Mouse (Mus musculus): ENCODE results near the gene Syne2. TPM values are rescaled to one million over a fixed set of nuclear protein-coding genes. Genes with fewer than 3 reads are reported as not detected.

The Syne2 gene
- polyA plus RNA-seq, 1 experiment from 2014 or later = 84.3 TPM

GRCm38 (mm10) chr12:75886946-75887345 is 69.0 kb downstream of the Syne2 start:
- peaks cover 92% of the 10 kb centered on the region for H3K36me3 ChIP-seq
- no peak for DNase-seq (ENCODE audit: low spot score)
- H3K4me1 ChIP-seq (replicated peaks) = no peaks in the 10 kb centered on the region
- no peak overlapping the region for H3K4me3 ChIP-seq
- no peak overlapping the region for H3K27ac ChIP-seq
- no peaks in the 10 kb centered on the region for H3K27me3 ChIP-seq (ENCODE audit: insufficient read depth, poor library complexity, severe bottlenecking)
- 90% methylated on average over 2 of the region's 2 CpGs for WGBS
- no peaks in the 10 kb centered on the region for H3K9me3 ChIP-seq

GRCm38 (mm10) chr12:75888721-75889120 is 70.8 kb downstream of the Syne2 start:
- 92% methylated on average over 12 of the region's 12 CpGs for WGBS
- Histone ChIP-seq H3K9me3 (no peaks in the 10 kb centered on the region), H3K4me1 (replicated peaks) (no peaks in the 10 kb centered on the region), H3K36me3 (peaks cover 94% of the 10 kb centered on the region), H3K4me3 (no peak overlapping the region), H3K27me3 (ENCODE audit: insufficient read depth, poor library complexity, severe bottlenecking) (no peaks in the 10 kb centered on the region), H3K27ac (no peak overlapping the region)
- DNase-seq (ENCODE audit: low spot score) = no peak

- WGBS = 94% methylated on average over 5 of the region's 5 CpGs
Observed at GRCm38 (mm10) chr12:75891206-75891605, 73.3 kb downstream of the Syne2 start.

GRCm38 (mm10) chr12:75893392-75893791 is 75.5 kb downstream of the Syne2 start:
- H3K27ac ChIP-seq = no peak overlapping the region
- 79% methylated on average over 5 of the region's 5 CpGs for WGBS
- H3K4me3 ChIP-seq = no peak overlapping the region
- no peaks in the 10 kb centered on the region for H3K4me1 ChIP-seq (replicated peaks)
- peaks cover 95% of the 10 kb centered on the region for H3K36me3 ChIP-seq
- no peaks in the 10 kb centered on the region for H3K9me3 ChIP-seq
- DNase-seq (ENCODE audit: low spot score) = no peak
- no peaks in the 10 kb centered on the region for H3K27me3 ChIP-seq (ENCODE audit: insufficient read depth, poor library complexity, severe bottlenecking)

More at GRCm38 (mm10) chr12:75891206-75891605, 73.3 kb downstream of the Syne2 start:
- no peaks in the 10 kb centered on the region for H3K9me3 ChIP-seq
- no peak for DNase-seq (ENCODE audit: low spot score)
- no peaks in the 10 kb centered on the region for H3K4me1 ChIP-seq (replicated peaks)
- H3K4me3 ChIP-seq = no peak overlapping the region
- no peak overlapping the region for H3K27ac ChIP-seq
- H3K27me3 ChIP-seq (ENCODE audit: insufficient read depth, poor library complexity, severe bottlenecking) = no peaks in the 10 kb centered on the region
- peaks cover 96% of the 10 kb centered on the region for H3K36me3 ChIP-seq

- Histone ChIP-seq H3K27ac (no peak overlapping the region), H3K4me1 (replicated peaks) (no peaks in the 10 kb centered on the region), H3K4me3 (no peak overlapping the region), H3K36me3 (peaks cover 95% of the 10 kb centered on the region), H3K27me3 (ENCODE audit: insufficient read depth, poor library complexity, severe bottlenecking) (no peaks in the 10 kb centered on the region), H3K9me3 (no peaks in the 10 kb centered on the region)
- DNase-seq (ENCODE audit: low spot score) = peak; percentile 29
- WGBS = 81% methylated on average over 9 of the region's 9 CpGs
Observed at GRCm38 (mm10) chr12:75894316-75894997, 76.5 kb downstream of the Syne2 start.

GRCm38 (mm10) chr12:75894998-75895331 is 77.0 kb downstream of the Syne2 start:
- Histone ChIP-seq H3K36me3 (peaks cover 95% of the 10 kb centered on the region), H3K4me1 (replicated peaks) (no peaks in the 10 kb centered on the region), H3K27ac (no peak overlapping the region), H3K9me3 (no peaks in the 10 kb centered on the region), H3K4me3 (no peak overlapping the region), H3K27me3 (ENCODE audit: insufficient read depth, poor library complexity, severe bottlenecking) (no peaks in the 10 kb centered on the region)
- WGBS = 83% methylated on average over 7 of the region's 7 CpGs
- DNase-seq (ENCODE audit: low spot score) = no peak

GRCm38 (mm10) chr12:75897793-75898192 is 79.9 kb downstream of the Syne2 start:
- 90% methylated on average over 7 of the region's 7 CpGs for WGBS
- H3K27ac ChIP-seq = no peak overlapping the region
- no peaks in the 10 kb centered on the region for H3K4me1 ChIP-seq (replicated peaks)
- H3K27me3 ChIP-seq (ENCODE audit: insufficient read depth, poor library complexity, severe bottlenecking) = no peaks in the 10 kb centered on the region
- H3K4me3 ChIP-seq = no peak overlapping the region
- peaks cover 9% of the 10 kb centered on the region for H3K9me3 ChIP-seq
- peaks cover 94% of the 10 kb centered on the region for H3K36me3 ChIP-seq
- DNase-seq (ENCODE audit: low spot score) = no peak

- H3K9me3 ChIP-seq = peaks cover 9% of the 10 kb centered on the region
- peaks cover 92% of the 10 kb centered on the region for H3K36me3 ChIP-seq
- H3K4me3 ChIP-seq = no peak overlapping the region
- 99% methylated on average over 9 of the region's 9 CpGs for WGBS
- no peak overlapping the region for H3K27ac ChIP-seq
- no peaks in the 10 kb centered on the region for H3K4me1 ChIP-seq (replicated peaks)
- H3K27me3 ChIP-seq (ENCODE audit: insufficient read depth, poor library complexity, severe bottlenecking) = no peaks in the 10 kb centered on the region
- no peak for DNase-seq (ENCODE audit: low spot score)
Observed at GRCm38 (mm10) chr12:75901721-75902120, 83.8 kb downstream of the Syne2 start.

- DNase-seq (ENCODE audit: low spot score) = no peak
- no peaks in the 10 kb centered on the region for H3K27me3 ChIP-seq (ENCODE audit: insufficient read depth, poor library complexity, severe bottlenecking)
- peaks cover 9% of the 10 kb centered on the region for H3K9me3 ChIP-seq
- no peak overlapping the region for H3K4me3 ChIP-seq
- H3K4me1 ChIP-seq (replicated peaks) = no peaks in the 10 kb centered on the region
- no peak overlapping the region for H3K27ac ChIP-seq
- H3K36me3 ChIP-seq = peaks cover 91% of the 10 kb centered on the region
- 96% methylated on average over 11 of the region's 11 CpGs for WGBS
Observed at GRCm38 (mm10) chr12:75904068-75904467, 86.1 kb downstream of the Syne2 start.

GRCm38 (mm10) chr12:75905304-75905703 is 87.4 kb downstream of the Syne2 start:
- H3K9me3 ChIP-seq = peaks cover 9% of the 10 kb centered on the region
- no peak for DNase-seq (ENCODE audit: low spot score)
- H3K27ac ChIP-seq = no peak overlapping the region
- 92% methylated on average over 7 of the region's 7 CpGs for WGBS
- H3K27me3 ChIP-seq (ENCODE audit: insufficient read depth, poor library complexity, severe bottlenecking) = no peaks in the 10 kb centered on the region
- no peak overlapping the region for H3K4me3 ChIP-seq
- H3K36me3 ChIP-seq = peaks cover 92% of the 10 kb centered on the region
- H3K4me1 ChIP-seq (replicated peaks) = no peaks in the 10 kb centered on the region

- Histone ChIP-seq H3K27me3 (ENCODE audit: insufficient read depth, poor library complexity, severe bottlenecking) (no peaks in the 10 kb centered on the region), H3K36me3 (peaks cover 98% of the 10 kb centered on the region), H3K4me3 (no peak overlapping the region), H3K4me1 (replicated peaks) (no peaks in the 10 kb centered on the region), H3K27ac (no peak overlapping the region), H3K9me3 (no peaks in the 10 kb centered on the region)
- no peak for DNase-seq (ENCODE audit: low spot score)
- 95% methylated on average over 3 of the region's 3 CpGs for WGBS
Observed at GRCm38 (mm10) chr12:75908466-75908865, 90.5 kb downstream of the Syne2 start.

GRCm38 (mm10) chr12:75915694-75916093 is 97.8 kb downstream of the Syne2 start:
- 95% methylated on average over 5 of the region's 5 CpGs for WGBS
- DNase-seq (ENCODE audit: low spot score) = no peak
- no peaks in the 10 kb centered on the region for H3K9me3 ChIP-seq
- H3K4me1 ChIP-seq (replicated peaks) = no peaks in the 10 kb centered on the region
- H3K27me3 ChIP-seq (ENCODE audit: insufficient read depth, poor library complexity, severe bottlenecking) = no peaks in the 10 kb centered on the region
- H3K4me3 ChIP-seq = no peak overlapping the region
- peaks cover 96% of the 10 kb centered on the region for H3K36me3 ChIP-seq
- H3K27ac ChIP-seq = no peak overlapping the region

GRCm38 (mm10) chr12:75918415-75918814 is 100.5 kb downstream of the Syne2 start:
- Histone ChIP-seq H3K36me3 (peaks cover 97% of the 10 kb centered on the region), H3K9me3 (no peaks in the 10 kb centered on the region), H3K27me3 (ENCODE audit: insufficient read depth, poor library complexity, severe bottlenecking) (no peaks in the 10 kb centered on the region), H3K4me3 (no peak overlapping the region), H3K27ac (no peak overlapping the region), H3K4me1 (replicated peaks) (peaks cover 5% of the 10 kb centered on the region; the same call in 1 of the 2 replicates)
- 91% methylated on average over 2 of the region's 2 CpGs for WGBS
- no peak for DNase-seq (ENCODE audit: low spot score)

- WGBS = 64% methylated on average over 6 of the region's 6 CpGs
- Histone ChIP-seq H3K4me3 (no peak overlapping the region), H3K4me1 (replicated peaks) (peaks cover 5% of the 10 kb centered on the region; the same call in 1 of the 2 replicates), H3K9me3 (no peaks in the 10 kb centered on the region), H3K27ac (no peak overlapping the region), H3K27me3 (ENCODE audit: insufficient read depth, poor library complexity, severe bottlenecking) (no peaks in the 10 kb centered on the region), H3K36me3 (peaks cover 94% of the 10 kb centered on the region)
- DNase-seq (ENCODE audit: low spot score) = peak; percentile 26
Observed at GRCm38 (mm10) chr12:75918914-75919313, 101.0 kb downstream of the Syne2 start.
